Mouse (Mus musculus): ENCODE measurements around the gene Olfr1279. TPM values are rescaled to one million over a fixed set of nuclear protein-coding genes. Genes with fewer than 3 reads are reported as not detected.

Olfr1279 gene
- polyA plus RNA-seq, 1 experiment from 2014 or later, result not detected

Other genes with a start within 250 kb of the Olfr1279 start
- not detected in 2 replicates for gene Gm13941, start 194.7 kb upstream of the Olfr1279 start, polyA plus RNA-seq (2014; fragmentation: Nextera tagmentation; extraction: Ambion mirVana)
- gene Gm15130, start 147.7 kb upstream of the Olfr1279 start, polyA plus RNA-seq (2014; fragmentation: Nextera tagmentation; extraction: Ambion mirVana), result not detected in 2 replicates
- gene 4930430A15Rik, start 71.0 kb upstream of the Olfr1279 start, polyA plus RNA-seq (2014; fragmentation: Nextera tagmentation; extraction: Ambion mirVana), result not detected in 2 replicates
- gene Olfr1275, start 65.3 kb upstream of the Olfr1279 start, polyA plus RNA-seq (2014; fragmentation: Nextera tagmentation; extraction: Ambion mirVana), result not detected in 2 replicates
- gene Olfr1276, start 46.1 kb upstream of the Olfr1279 start, polyA plus RNA-seq (2014; fragmentation: Nextera tagmentation; extraction: Ambion mirVana), result not detected in 2 replicates
- not detected in 2 replicates for gene Olfr1277, start 26.5 kb upstream of the Olfr1279 start, polyA plus RNA-seq (2014; fragmentation: Nextera tagmentation; extraction: Ambion mirVana)
- gene Olfr1278, start 10.5 kb upstream of the Olfr1279 start, polyA plus RNA-seq (2014; fragmentation: Nextera tagmentation; extraction: Ambion mirVana), result not detected in 2 replicates
- not detected in 2 replicates for gene Olfr1280, start 13.4 kb downstream of the Olfr1279 start, polyA plus RNA-seq (2014; fragmentation: Nextera tagmentation; extraction: Ambion mirVana)
- gene Olfr1281, start 25.9 kb downstream of the Olfr1279 start, polyA plus RNA-seq (2014; fragmentation: Nextera tagmentation; extraction: Ambion mirVana), result not detected in 2 replicates
- not detected in 2 replicates for gene Olfr1282, start 35.4 kb downstream of the Olfr1279 start, polyA plus RNA-seq (2014; fragmentation: Nextera tagmentation; extraction: Ambion mirVana)
- gene Olfr1283, start 66.2 kb downstream of the Olfr1279 start, polyA plus RNA-seq (2014; fragmentation: Nextera tagmentation; extraction: Ambion mirVana), result not detected in 2 replicates
- gene Olfr1284, start 74.9 kb downstream of the Olfr1279 start, polyA plus RNA-seq (2014; fragmentation: Nextera tagmentation; extraction: Ambion mirVana), result not detected in 2 replicates
- gene Olfr1286, start 122.5 kb downstream of the Olfr1279 start, polyA plus RNA-seq (2014; fragmentation: Nextera tagmentation; extraction: Ambion mirVana), result not detected in 2 replicates
- gene Olfr1287, start 148.5 kb downstream of the Olfr1279 start, polyA plus RNA-seq (2014; fragmentation: Nextera tagmentation; extraction: Ambion mirVana), result not detected in 2 replicates
- not detected in 2 replicates for gene Olfr1288, start 173.5 kb downstream of the Olfr1279 start, polyA plus RNA-seq (2014; fragmentation: Nextera tagmentation; extraction: Ambion mirVana)
- not detected in 2 replicates for gene Olfr1289, start 180.2 kb downstream of the Olfr1279 start, polyA plus RNA-seq (2014; fragmentation: Nextera tagmentation; extraction: Ambion mirVana)
- gene Olfr1290, start 193.2 kb downstream of the Olfr1279 start, polyA plus RNA-seq (2014; fragmentation: Nextera tagmentation; extraction: Ambion mirVana), result not detected in 2 replicates
- gene Olfr1291-ps1, start 196.5 kb downstream of the Olfr1279 start, polyA plus RNA-seq (2014; fragmentation: Nextera tagmentation; extraction: Ambion mirVana), result not detected in 2 replicates
- gene Olfr1293-ps, start 224.6 kb downstream of the Olfr1279 start, polyA plus RNA-seq (2014; fragmentation: Nextera tagmentation; extraction: Ambion mirVana), result not detected in 2 replicates
- gene Olfr1294, start 239.7 kb downstream of the Olfr1279 start, polyA plus RNA-seq (2014; fragmentation: Nextera tagmentation; extraction: Ambion mirVana), result not detected in 2 replicates

All from forebrain, embryonic 14.5 days (tissue).